Mouse (Mus musculus): ENCODE measurements around the gene Retreg2. TPM values are rescaled to one million over a fixed set of nuclear protein-coding genes. Genes with fewer than 3 reads are reported as not detected.

The Retreg2 gene
- 41.8 and 43.7 TPM in 2 replicates for polyA plus RNA-seq (2015; fragmentation: Nextera tagmentation; extraction: Ambion mirVana)

- DNase-seq (ENCODE audit: low spot score) = peak; percentile 97
These were observed at the start of gene Retreg2, which contains the start of gene Cnppd1 for GRCm38 (mm10) chr1:75142301-75143261. Gene Retreg2, plus strand, starts transcription at chr1:75142778. Gene Cnppd1, minus strand, starts transcription at chr1:75142711.

GRCm38 (mm10) chr1:75122211-75122610 lies 20.4 kb upstream of the Retreg2 start:
- peak; percentile 52 for DNase-seq (ENCODE audit: low spot score)

- peak; percentile 98 for DNase-seq (ENCODE audit: low spot score)
These were observed 17.9 kb upstream of the Retreg2 start, which contains the start of gene Nhej1 for GRCm38 (mm10) chr1:75124346-75125321. Gene Nhej1, minus strand, starts transcription at chr1:75125200.

- no peak for DNase-seq (ENCODE audit: low spot score)
These were observed 17.2 kb upstream of the Retreg2 start for GRCm38 (mm10) chr1:75125418-75125817.

- no peak for DNase-seq (ENCODE audit: low spot score)
These were observed 13.9 kb upstream of the Retreg2 start for GRCm38 (mm10) chr1:75128641-75129040.

- DNase-seq (ENCODE audit: low spot score) = no peak
These were observed 9.0 kb upstream of the Retreg2 start, which contains the start of gene Slc23a3 for GRCm38 (mm10) chr1:75133421-75134207. Gene Slc23a3, minus strand, starts transcription at chr1:75133890.

GRCm38 (mm10) chr1:75136293-75136692 lies 6.3 kb upstream of the Retreg2 start:
- no peak for DNase-seq (ENCODE audit: low spot score)

GRCm38 (mm10) chr1:75136730-75137129 lies 5.8 kb upstream of the Retreg2 start:
- DNase-seq (ENCODE audit: low spot score) = no peak

GRCm38 (mm10) chr1:75138448-75138847 lies 4.1 kb upstream of the Retreg2 start:
- DNase-seq (ENCODE audit: low spot score) = no peak

- DNase-seq (ENCODE audit: low spot score) = no peak
These were observed 1.9 kb upstream of the Retreg2 start for GRCm38 (mm10) chr1:75140601-75141190.

GRCm38 (mm10) chr1:75141486-75142190 lies 940 bp upstream of the Retreg2 start:
- peak; percentile 68 for DNase-seq (ENCODE audit: low spot score)

GRCm38 (mm10) chr1:75145589-75145988 lies 3.0 kb downstream of the Retreg2 start:
- DNase-seq (ENCODE audit: low spot score) = no peak

- no peak for DNase-seq (ENCODE audit: low spot score)
These were observed 5.0 kb downstream of the Retreg2 start for GRCm38 (mm10) chr1:75147411-75148135.

GRCm38 (mm10) chr1:75148727-75149126 lies 6.1 kb downstream of the Retreg2 start:
- no peak for DNase-seq (ENCODE audit: low spot score)

- DNase-seq (ENCODE audit: low spot score) = no peak
These were observed 13.3 kb downstream of the Retreg2 start for GRCm38 (mm10) chr1:75155837-75156236.

- no peak for DNase-seq (ENCODE audit: low spot score)
These were observed 16.4 kb downstream of the Retreg2 start for GRCm38 (mm10) chr1:75158990-75159389.

GRCm38 (mm10) chr1:75159540-75160255 lies 17.1 kb downstream of the Retreg2 start:
- no peak for DNase-seq (ENCODE audit: low spot score)

GRCm38 (mm10) chr1:75160256-75160617 lies 17.7 kb downstream of the Retreg2 start:
- no peak for DNase-seq (ENCODE audit: low spot score)
